Mouse (Mus musculus): ENCODE results near the gene Clgn. TPM values are rescaled to one million over a fixed set of nuclear protein-coding genes. Genes with fewer than 3 reads are reported as not detected.

The Clgn gene
- polyA plus RNA-seq, 2 experiments: 0.26 to 0.39 TPM

GRCm38 (mm10) chr8:83457121-83457520, 67.5 kb downstream of the Clgn start:
- WGBS (ENCODE audit: insufficient replicate concordance): 56% methylated on average over 6 of the region's 6 CpGs
- DNase-seq (ENCODE audit: low read depth in 3 of 3, low spot score in 3 of 3): no peak
- no peak overlapping the region for H3K9ac ChIP-seq (replicated peaks)
- H3K4me3 ChIP-seq (ENCODE audit: insufficient read depth in 1 of 2, low read depth in 2 of 2, low read length in 2 of 2): no peak overlapping the region
- no peak for TF ChIP-seq CTCF (IDR thresholded peaks at IDR 0.05; ENCODE audit: low read depth)
- TF ChIP-seq EP300 (IDR thresholded peaks at IDR 0.05; ENCODE audit: low read depth): no peak
- no peaks in the 10 kb centered on the region for H3K4me1 ChIP-seq (replicated peaks; ENCODE audit: control insufficient read depth in 2 of 2, insufficient read depth in 2 of 2, low read length in 1 of 2)
- H3K27ac ChIP-seq: no peak overlapping the region
- no peak overlapping the region for H3K4me2 ChIP-seq (ENCODE audit: low read depth)
- no peak for ATAC-seq (ENCODE audit: insufficient read depth)
- no peaks in the 10 kb centered on the region for H3K27me3 ChIP-seq (ENCODE audit: control insufficient read depth, insufficient read depth, low read length)
- no peaks in the 10 kb centered on the region for H3K9me3 ChIP-seq (ENCODE audit: control insufficient read depth, low read length)
- H3K36me3 ChIP-seq (replicated peaks; ENCODE audit: control insufficient read depth, insufficient read depth, low read depth): no peaks in the 10 kb centered on the region

DNA sequence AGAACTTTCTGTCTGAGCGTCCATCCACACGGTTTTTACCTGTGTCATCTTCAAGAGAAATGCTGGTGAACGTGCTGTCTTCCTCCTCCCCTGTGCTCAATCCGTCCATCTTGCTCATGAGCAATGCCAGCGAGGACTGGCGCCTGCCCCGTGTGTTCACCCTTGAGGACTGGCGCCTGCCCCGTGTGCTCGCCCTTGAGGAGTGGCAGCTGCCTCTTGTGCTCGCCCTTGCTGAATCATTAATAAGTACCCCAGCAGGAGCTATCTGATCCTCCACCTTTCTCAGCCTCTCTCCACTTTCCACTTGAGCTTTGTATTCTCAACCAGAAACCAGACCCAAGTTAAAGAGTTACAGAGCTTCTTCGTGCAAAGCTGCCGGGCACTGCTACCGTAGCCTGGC, 68.6 kb downstream of the Clgn start, which contains the start of gene Scoc:
Gene Scoc, minus strand, starts transcription at position 170 of the 400 bp plus-strand sequence.
- H3K4me1 ChIP-seq (replicated peaks; ENCODE audit: control insufficient read depth in 2 of 2, insufficient read depth in 2 of 2, low read length in 1 of 2): no peaks in the 10 kb centered on the region
- no peaks in the 10 kb centered on the region for H3K9me3 ChIP-seq (ENCODE audit: control insufficient read depth, low read length)
- H3K36me3 ChIP-seq (replicated peaks; ENCODE audit: control insufficient read depth, insufficient read depth, low read depth): no peaks in the 10 kb centered on the region
- DNase-seq (ENCODE audit: low read depth in 3 of 3, low spot score in 3 of 3) (no peak), ATAC-seq (ENCODE audit: insufficient read depth) (no peak)
- WGBS (ENCODE audit: insufficient replicate concordance): 69% methylated on average over 14 of the region's 14 CpGs
- no peak within 1 kb of the TSS for H3K9ac ChIP-seq (replicated peaks)
- H3K27me3 ChIP-seq (ENCODE audit: control insufficient read depth, insufficient read depth, low read length): no peaks in the 10 kb centered on the region
- no peak for TF ChIP-seq CTCF (IDR thresholded peaks at IDR 0.05; ENCODE audit: low read depth)
- TF ChIP-seq EP300 (IDR thresholded peaks at IDR 0.05; ENCODE audit: low read depth): no peak
- H3K4me3 ChIP-seq (ENCODE audit: insufficient read depth in 1 of 2, low read depth in 2 of 2, low read length in 2 of 2): no peak within 1 kb of the TSS
- no peak within 1 kb of the TSS for H3K4me2 ChIP-seq (ENCODE audit: low read depth)
- H3K27ac ChIP-seq: no peak within 1 kb of the TSS

DNA sequence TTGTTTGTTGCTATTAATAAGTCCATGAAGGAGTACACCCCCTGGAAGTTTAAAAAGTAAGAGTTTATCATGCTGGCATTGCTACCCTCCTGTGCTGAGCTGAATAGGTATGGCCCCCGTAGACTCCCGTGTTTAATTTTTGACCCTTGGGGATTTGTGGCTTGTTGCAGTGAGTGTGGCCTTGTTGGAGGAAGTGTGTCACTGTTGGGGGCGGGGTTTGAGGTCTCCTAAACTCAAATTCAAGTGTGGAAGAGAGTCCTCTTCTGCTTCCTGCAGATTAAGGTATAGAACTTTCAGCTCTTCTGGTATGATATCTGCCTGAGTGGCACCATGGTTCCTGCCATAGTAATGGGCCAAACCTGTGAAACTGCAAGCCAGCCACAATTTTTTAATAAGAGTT, 69.9 kb downstream of the Clgn start:
- no peak for TF ChIP-seq CTCF (IDR thresholded peaks at IDR 0.05; ENCODE audit: low read depth)
- no peak for TF ChIP-seq EP300 (IDR thresholded peaks at IDR 0.05; ENCODE audit: low read depth)

More for the DNA sequence above, 69.9 kb downstream of the Clgn start:
- Histone ChIP-seq H3K27me3 (ENCODE audit: control insufficient read depth, insufficient read depth, low read length) (no peaks in the 10 kb centered on the region), H3K4me3 (ENCODE audit: insufficient read depth in 1 of 2, low read depth in 2 of 2, low read length in 2 of 2) (no peak overlapping the region), H3K27ac (no peak overlapping the region), H3K36me3 (replicated peaks; ENCODE audit: control insufficient read depth, insufficient read depth, low read depth) (no peaks in the 10 kb centered on the region), H3K4me1 (replicated peaks; ENCODE audit: control insufficient read depth in 2 of 2, insufficient read depth in 2 of 2, low read length in 1 of 2) (no peaks in the 10 kb centered on the region), H3K4me2 (ENCODE audit: low read depth) (no peak overlapping the region), H3K9ac (replicated peaks) (no peak overlapping the region), H3K9me3 (ENCODE audit: control insufficient read depth, low read length) (no peaks in the 10 kb centered on the region)
- 30% methylated on average over 3 of the region's 3 CpGs for WGBS (ENCODE audit: insufficient replicate concordance)
- ATAC-seq (ENCODE audit: insufficient read depth) (no peak), DNase-seq (ENCODE audit: low read depth in 3 of 3, low spot score in 3 of 3) (no peak)

Other genes with a start within 250 kb of the Clgn start
- gene Tbc1d9, start 224.5 kb upstream of the Clgn start, polyA plus RNA-seq (2012; rRNA removed): 1.1 and 1.3 TPM in 2 replicates
- gene Tbc1d9, start 224.5 kb upstream of the Clgn start, polyA plus RNA-seq (2014; fragmentation: Nextera tagmentation; extraction: Ambion mirVana): 0.43 and 0.92 TPM in 2 replicates
- gene Gm10645, start 223.7 kb upstream of the Clgn start, polyA plus RNA-seq (2012; rRNA removed): 0.09 and 0.12 TPM in 2 replicates
- gene Gm10645, start 223.7 kb upstream of the Clgn start, polyA plus RNA-seq (2014; fragmentation: Nextera tagmentation; extraction: Ambion mirVana): 0.15 TPM in 1 of 2 replicates, not detected in the other
- gene Ucp1, start 99.5 kb upstream of the Clgn start, polyA plus RNA-seq (2012; rRNA removed): not detected in 2 replicates
- gene Ucp1, start 99.5 kb upstream of the Clgn start, polyA plus RNA-seq (2014; fragmentation: Nextera tagmentation; extraction: Ambion mirVana): not detected in 2 replicates
- 2.1 and 2.9 TPM in 2 replicates for gene Elmod2, start 57.4 kb upstream of the Clgn start, polyA plus RNA-seq (2012; rRNA removed)
- 6.3 and 6.6 TPM in 2 replicates for gene Elmod2, start 57.4 kb upstream of the Clgn start, polyA plus RNA-seq (2014; fragmentation: Nextera tagmentation; extraction: Ambion mirVana)
- gene Mgat4d, start 41.4 kb upstream of the Clgn start, polyA plus RNA-seq (2012; rRNA removed): not detected in 2 replicates
- gene Mgat4d, start 41.4 kb upstream of the Clgn start, polyA plus RNA-seq (2014; fragmentation: Nextera tagmentation; extraction: Ambion mirVana): not detected in 2 replicates
- gene Scoc, start 68.5 kb downstream of the Clgn start, polyA plus RNA-seq (2012; rRNA removed): 23.6 and 40.3 TPM in 2 replicates
- 65.5 and 72.5 TPM in 2 replicates for gene Scoc, start 68.5 kb downstream of the Clgn start, polyA plus RNA-seq (2014; fragmentation: Nextera tagmentation; extraction: Ambion mirVana)
- not detected in 2 replicates for gene Olfr370, start 145.9 kb downstream of the Clgn start, polyA plus RNA-seq (2012; rRNA removed)
- gene Olfr370, start 145.9 kb downstream of the Clgn start, polyA plus RNA-seq (2014; fragmentation: Nextera tagmentation; extraction: Ambion mirVana): not detected in 2 replicates
- 160 and 197 TPM in 2 replicates for gene Ndufb7, start 176.8 kb downstream of the Clgn start, polyA plus RNA-seq (2012; rRNA removed)
- 283 and 290 TPM in 2 replicates for gene Ndufb7, start 176.8 kb downstream of the Clgn start, polyA plus RNA-seq (2014; fragmentation: Nextera tagmentation; extraction: Ambion mirVana)
- gene Tecr, start 218.1 kb downstream of the Clgn start, polyA plus RNA-seq (2012; rRNA removed): 176 and 217 TPM in 2 replicates
- 294 and 325 TPM in 2 replicates for gene Tecr, start 218.1 kb downstream of the Clgn start, polyA plus RNA-seq (2014; fragmentation: Nextera tagmentation; extraction: Ambion mirVana)
- gene Dnajb1, start 218.3 kb downstream of the Clgn start, polyA plus RNA-seq (2012; rRNA removed): 26.1 and 32.7 TPM in 2 replicates
- gene Dnajb1, start 218.3 kb downstream of the Clgn start, polyA plus RNA-seq (2014; fragmentation: Nextera tagmentation; extraction: Ambion mirVana): 37.6 and 37.8 TPM in 2 replicates

Data from liver, embryonic 14.5 days (tissue).